Mouse (Mus musculus) mature B cell (primary cell): ENCODE results near the gene Mgat4a.

Experiments
- in situ Hi-C: fragments of 300-500 bp; cut with MboI; formaldehyde crosslinking; loops from 2 replicates; pipeline ENCODE4 v1.14.3; 2019

The Mgat4a gene

DNA sequence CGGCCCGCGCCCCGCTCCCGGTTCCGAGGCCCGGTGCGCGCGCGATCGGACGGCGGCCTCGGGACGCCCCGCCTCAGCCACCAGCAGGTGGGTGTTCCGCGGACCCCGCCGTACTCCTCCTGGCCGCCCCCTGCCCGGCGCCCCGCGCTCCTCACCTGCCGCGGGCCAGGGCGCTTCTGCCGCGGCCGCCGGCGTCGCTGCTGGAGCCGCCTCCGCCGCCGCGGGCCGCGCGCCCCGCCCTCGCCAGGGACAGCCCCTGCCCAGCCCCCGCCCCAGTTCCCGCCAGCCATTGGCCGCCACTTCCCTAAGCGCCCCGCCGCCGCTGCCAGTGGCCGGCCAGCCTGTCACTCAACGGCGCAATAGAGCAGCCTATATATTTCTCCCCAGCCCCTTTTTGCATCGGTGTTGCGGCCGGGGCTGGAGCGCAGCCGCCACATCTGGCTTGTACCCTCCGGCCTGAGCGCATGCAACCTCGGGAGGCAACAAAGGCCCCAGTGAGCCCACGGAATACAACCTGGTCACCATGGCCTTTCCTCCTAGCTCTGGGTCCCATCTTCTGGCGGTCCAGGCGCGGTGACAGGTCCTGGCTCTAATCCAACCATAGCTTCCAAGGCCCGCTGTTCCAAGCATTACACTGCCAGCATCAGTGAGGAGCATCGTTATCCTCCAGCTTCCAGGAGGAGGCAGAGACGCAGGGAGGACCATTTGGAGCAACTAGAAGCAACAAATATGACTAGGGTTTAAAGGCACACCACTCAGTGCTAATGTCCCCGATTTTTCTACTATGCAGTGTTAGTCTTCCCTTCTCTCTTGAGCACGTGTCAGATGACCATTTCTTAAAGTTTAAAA lies at the start of gene Mgat4a:
Gene Mgat4a, minus strand, starts transcription at position 207 of the 849 bp plus-strand sequence.
- in situ Hi-C loops: no loop called here

DNA sequence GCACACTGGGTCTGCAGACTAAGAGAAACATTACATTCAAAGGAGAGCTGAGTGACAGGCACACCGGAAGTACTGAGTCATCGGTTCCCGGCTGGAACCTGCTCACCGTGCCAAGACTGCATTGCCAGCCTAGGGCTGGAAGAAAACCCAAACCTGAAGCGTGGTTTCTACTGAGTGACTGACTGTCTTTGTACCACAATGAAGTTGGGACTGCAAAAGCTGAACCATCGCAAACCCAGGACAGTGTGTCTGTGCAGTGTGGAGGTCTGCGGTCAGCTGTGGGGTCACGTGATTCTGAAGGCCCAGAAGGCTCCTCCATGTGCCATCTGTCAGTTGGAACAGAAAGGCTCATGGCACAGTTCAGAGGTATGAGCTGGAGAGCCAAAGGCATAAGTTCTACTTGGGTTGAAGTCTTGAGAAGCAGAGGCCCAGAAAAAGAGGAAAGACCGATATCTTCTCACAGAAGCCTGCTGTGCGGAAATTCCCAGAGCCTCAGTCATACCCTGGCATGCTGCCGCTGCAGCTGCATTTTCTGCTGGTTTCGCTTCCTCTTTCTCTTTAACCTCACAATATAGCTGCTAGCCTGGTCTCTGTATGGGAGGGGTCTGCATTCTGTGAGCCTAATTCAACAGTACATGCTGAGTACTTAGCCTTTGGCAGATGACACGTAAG lies 45.1 kb upstream of the Mgat4a start:
- in situ Hi-C loops: no loop called here

DNA sequence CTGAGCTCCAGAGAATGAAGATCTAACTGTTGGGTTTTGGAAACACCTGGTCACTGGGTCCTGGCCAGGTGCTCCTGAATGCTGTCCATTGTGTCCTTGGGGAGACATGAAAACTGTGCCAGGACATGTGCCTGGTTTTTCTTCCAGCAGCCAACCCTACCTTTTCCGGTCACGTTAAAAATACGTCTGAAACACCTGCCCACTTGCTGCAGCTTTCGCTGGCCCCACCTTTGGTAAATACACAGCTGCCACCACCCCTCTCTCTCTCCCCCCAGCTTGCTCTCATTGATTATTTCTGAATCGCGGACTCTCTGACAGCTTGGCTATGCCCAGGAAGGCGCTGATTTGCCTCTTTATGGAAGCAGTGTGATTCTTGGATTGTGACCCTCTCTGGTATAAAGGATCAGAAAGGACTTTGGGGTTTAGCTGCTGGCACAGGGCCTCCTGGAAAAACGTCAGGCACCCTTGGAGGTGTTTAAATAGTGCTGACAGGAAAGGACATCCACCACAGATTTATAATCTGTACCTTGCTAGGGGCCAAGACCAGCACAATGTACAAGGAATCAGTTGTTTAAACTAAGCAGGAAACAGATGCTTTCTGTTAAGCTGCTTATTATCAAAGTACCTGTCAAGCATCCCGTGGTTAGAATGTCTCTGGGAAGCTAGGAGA lies 43.1 kb upstream of the Mgat4a start:
- in situ Hi-C loops: no loop called here

DNA sequence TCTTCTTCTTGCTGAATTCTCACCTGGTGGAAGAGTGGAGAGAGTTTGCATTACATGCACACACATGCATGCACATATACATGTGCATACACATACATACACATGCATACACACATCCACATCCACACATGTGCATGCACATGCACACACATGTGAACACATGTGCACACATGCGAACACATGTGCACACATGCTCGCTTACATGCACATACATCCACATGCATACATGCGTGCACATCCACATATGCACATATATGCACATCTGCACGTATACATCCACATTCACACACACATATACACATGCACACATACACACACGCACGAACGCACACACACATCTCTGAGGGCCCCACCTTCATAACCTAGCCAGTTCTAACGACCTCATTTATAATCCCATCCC lies 42.4 kb upstream of the Mgat4a start:
- in situ Hi-C loops: no loop called here

DNA sequence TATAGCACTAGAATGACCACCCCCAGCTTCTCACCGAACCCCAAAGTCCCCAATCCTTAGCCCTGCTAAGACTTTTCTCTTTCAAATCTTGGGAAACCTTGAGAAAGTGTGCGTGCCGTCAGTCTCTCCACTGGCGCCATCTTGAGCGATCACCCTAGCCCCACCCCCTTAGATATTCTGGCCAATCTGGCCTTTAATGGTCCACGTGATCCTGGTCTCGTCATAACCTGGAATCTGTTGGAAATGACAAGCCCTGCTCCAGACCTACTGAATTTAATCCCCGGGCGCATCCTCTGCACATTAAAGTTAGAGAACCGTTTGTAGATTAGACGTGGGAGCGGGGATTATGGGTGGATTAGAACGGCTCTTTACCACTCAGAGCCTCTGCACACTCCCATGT lies 38.9 kb upstream of the Mgat4a start:
- in situ Hi-C loops: no loop called here

DNA sequence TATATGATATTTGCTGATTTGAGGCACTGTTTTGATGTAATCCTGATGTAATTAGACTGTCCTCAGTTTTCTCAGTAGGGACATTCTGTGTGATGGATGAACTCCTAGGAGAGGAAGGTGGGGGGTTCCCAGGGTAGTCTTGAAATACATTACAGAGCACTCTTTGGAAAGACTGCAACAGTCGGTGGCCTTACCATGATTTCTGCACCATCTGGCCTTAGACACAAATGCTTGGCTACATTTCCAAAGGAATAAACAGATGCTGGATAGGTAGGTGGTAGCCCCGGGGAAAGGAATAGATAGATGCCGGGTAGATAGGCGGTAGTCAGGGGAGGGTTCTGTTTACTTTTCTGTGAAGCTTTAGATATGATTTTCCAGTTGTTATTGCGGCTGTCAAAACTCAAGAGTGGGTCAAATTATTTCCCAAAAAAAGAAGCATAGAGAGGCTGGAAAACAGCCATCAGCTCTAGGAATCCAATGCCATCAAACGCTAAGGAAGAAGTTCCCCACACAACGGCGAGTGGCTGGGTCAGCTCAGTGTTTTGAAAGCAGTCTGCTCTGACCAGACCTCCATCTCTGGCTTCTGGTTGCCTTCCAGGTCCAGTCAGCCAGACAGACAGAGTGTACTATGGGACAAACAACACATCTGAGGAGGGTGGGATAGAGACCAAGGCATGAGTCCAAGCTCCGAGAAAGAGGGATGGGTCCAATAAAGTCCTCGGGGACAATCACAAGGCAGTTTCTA lies 31.9 kb upstream of the Mgat4a start:
- in situ Hi-C loops: no loop called here

DNA sequence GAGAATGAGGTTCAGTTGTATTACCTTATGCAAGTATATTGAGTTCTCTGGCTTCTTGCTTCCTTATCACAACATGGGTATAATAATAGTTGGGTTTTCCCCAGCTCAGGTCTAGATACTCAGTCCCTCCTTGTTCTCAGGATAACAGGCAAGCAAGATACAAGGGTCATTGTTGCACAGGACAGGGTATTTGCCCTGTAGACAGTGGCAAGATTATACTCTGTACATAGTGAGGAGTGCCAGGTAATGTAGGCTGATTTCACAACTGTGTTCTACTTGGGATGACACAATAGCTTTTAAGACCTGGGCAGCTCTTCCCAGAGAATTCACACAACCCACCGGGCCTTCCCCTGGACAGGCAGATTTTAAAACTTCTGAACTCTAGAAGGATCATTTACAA lies 27.6 kb upstream of the Mgat4a start:
- in situ Hi-C loops: no loop called here

DNA sequence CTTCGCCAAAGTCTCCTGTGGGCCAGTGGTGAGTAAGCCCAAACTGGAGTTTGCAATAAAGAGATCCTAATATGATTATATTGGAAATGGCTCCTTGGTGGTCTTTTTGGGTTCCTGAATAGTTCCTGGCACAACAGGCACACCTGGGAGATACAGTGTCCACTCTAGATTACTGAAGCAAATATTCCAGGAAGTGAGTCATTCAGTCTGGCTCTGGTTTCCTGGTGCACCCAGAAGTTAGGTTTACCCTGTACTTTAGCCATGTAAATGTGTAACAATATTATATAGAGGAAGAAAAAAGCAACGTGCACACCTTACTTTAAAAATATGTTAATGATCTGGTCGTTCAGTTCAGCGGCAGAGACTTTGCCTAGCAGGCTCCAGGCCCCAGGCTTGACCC lies 25.9 kb upstream of the Mgat4a start:
- in situ Hi-C loops: no loop called here

DNA sequence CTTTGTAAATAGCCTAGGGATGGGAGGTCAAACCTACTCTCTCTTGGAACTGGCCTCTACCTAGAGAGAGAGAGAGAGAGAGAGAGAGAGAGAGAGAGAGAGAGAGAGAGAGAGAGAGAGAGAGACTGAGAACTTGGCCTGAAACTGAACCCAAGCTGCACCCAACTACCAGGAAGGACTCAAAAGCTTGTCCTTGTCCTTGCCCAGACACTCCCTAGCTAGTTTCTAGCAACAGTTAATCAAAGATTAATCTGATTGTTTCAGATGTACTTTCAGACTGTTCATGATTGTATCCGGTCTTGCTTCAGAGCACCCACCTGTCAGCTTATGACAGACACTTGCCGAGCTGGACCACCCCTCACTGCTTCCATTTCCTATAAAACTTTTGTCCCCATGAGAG lies 25.5 kb upstream of the Mgat4a start:
- in situ Hi-C loops: no loop called here

DNA sequence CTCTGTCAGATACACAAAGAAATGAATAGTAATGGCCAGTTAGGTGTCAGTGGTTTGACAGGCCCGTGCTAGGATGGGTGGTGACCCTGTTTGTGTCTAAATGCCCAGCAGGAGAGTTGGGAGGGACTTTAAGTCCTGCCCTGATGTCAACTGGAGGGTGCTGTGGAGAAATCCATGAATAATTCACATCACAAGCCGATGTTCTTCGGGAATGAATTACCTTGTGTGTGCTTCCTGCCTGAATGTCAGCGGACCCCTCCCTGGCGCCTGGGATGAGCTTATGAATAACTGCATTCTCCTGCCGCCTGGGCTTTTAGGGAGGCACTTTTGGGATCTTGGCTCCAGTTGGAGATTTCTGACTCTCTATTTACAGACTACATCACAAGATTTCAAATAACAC lies 24.6 kb upstream of the Mgat4a start:
- in situ Hi-C loops: no loop called here

DNA sequence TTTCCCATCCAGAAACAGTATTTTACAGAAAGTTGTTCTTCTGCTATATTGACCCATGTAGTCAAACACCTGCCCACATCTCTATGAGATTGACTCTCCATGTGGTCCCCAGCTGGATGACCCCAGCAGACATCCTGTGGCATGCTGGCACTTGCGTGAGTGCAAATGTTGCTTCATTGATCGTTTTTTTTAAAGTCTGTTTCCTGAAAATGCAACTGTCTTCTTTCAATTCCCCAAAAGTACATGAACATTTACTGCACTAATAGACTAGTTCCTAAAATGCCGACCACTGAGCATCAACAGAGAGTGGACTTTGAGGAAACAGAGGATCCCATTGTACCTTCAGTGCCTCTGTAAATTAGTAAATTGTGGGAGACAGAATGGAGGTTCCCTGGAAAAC lies 21.1 kb upstream of the Mgat4a start:
- in situ Hi-C loops: no loop called here

DNA sequence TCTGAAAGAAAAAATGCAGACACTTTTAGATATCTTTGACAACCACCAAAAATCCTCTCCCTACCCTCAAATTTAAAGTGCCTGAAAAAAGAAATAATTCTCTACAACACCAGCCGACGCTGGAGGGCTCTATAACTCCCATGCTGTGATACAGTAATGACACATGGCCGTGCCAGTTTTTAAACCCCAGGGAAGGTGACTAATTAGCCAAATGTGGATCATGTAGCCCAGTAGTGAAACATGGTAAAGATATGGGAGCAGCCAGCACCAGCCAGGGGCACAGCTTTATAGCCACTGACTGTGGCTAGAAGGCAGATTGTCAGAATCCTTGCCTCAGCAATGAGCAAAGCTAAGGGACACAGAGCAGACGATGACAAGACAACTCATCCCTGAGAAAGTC lies 19.5 kb upstream of the Mgat4a start:
- in situ Hi-C loops: no loop called here

DNA sequence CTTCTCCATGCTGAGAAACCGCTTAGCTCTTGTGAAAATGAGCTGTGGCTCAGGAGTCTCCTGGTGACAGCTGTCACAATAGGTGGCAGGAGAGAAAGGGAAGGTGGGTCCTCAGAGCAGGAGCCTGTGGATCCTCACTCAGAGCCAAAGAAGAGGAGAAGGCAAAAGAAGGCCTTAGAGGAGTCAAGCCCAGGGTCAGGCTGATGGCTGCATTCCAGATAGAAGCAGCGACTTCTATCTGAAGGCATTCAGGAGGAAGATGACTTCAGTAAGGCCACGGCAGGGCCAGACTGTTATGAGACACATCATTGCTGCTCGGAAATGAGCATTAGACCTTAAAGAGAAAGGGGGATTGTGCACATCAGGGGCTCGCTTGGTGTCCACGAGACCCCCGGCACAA lies 11.2 kb upstream of the Mgat4a start:
- in situ Hi-C loops: no loop called here

DNA sequence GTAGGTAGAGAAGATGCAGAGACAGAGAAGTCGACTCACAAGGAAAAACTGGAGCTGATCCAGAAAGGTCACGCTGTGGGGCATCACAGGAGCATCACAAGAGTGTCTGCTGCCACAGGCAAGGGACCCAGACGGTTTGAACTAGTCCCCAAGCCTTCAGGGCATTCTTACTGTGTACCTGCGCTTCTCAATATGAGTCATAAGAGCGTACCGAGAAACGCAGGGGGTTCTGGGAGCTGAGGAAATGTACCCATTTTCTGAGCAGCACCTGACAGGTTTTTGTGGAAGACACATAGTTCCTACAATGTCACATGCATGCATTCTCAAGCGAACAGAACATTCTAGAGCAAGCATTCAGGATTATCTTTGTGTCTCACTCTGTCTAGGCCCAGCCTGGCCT lies 8.7 kb upstream of the Mgat4a start:
- in situ Hi-C loops: no loop called here

DNA sequence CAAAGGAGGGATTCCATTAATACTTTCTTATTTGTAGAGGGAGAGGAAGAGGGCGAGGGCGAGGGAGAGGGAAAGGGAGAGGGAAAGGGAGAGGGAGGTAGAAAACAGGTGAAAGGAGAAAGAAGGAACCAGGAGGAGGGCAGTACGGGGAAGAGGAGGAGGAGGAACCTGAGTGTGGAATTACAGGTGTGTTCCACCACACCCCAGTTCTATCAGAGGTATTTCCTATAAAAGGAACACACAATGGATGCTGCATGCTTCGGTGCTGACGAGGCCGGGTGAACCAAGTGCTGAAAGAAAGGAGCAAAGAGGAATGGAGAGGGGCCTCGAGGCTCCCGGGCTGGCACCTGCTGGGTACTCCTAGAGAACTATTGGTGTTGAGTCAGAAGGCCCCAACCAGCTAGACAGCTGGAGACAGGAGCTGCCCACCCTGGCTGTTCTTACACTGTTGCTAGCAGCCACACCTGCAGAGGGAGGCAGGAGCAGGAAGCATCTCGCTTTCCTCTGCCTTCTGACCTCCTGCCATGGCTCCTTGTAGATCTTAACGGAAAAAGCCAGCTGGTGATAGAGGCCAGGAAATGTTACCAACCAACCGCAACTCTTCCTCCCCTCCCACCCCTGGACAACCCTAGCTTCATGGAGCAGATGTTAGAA lies 5.7 kb upstream of the Mgat4a start:
- in situ Hi-C loops: no loop called here

DNA sequence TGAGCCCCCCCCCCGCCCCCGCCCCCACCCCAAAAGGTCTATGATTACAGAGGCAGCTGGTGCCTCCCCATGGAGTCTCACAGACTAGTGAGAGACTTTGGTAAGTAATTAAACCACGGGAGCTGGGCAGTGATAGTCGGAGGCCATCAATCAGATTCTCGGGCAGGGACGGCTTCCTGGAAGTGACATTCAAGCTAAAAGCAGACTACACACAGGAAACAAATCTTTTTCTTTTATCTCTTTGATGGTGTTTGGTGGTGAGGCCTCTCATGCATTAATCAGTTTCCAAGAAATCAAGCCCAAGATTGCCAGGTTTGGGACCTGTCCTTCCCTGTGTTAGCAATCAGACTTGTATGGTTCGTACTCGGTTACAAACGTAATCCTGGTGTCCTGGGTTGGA lies 3.4 kb upstream of the Mgat4a start:
- in situ Hi-C loops: no loop called here

DNA sequence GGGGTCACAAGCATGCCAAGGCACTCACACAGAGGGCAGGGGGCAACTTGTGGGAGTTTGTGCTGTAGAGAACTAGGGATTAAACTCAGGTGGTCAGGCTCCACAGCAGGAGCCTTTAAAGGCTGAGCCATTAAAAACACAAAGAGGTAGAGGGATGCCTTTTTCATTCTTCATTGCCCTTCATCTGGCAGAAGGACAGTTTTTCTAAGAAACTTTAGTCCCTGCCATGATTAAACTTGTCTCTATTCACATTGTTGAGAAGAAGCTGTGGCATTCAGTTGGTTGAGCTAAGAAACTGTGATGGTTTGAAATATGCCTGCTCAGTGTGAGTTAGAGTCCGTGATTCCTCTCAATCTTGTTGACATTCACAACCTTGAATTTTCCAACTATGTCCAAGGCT lies 2.2 kb upstream of the Mgat4a start:
- in situ Hi-C loops: no loop called here

DNA sequence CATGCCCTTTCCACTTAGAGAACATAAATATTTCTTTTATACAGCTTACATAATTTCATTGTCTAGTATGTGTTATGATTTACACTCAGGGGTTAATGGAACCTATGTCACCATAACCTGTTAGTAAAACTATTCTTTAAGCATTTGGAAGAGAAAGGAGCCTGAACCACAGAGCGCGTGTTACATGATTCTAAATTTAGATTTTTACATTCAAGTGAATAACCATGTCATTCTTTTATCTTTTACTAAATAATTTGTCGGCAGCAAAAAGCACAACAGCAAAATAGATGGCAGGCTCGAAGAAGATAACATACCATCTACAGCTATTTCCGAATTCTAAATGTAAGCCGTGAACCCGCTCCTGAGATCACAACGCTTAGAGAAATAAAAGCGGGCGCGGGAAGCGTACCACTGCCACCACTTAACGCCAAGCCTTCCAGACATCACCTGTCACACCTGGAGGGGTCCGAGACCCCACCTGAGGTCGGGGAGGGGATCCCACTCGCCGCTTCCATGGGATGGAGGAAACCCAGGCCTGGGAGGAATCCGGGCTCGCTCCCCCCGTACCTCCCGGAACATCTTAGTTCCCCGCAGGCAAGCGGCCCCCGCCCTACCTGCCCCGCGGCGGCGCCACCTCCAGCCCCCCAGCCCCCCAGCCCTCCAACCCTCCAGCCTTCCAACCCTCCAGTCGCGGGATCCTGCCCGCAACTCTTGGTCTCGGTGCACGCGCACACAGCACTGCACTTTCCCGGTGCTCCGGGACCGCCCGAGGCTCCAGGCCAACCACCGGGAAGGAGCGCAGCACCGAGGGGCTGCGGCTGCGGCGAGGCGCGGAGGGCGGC lies 627 bp downstream of the Mgat4a start:
- in situ Hi-C loops: no loop called here

DNA sequence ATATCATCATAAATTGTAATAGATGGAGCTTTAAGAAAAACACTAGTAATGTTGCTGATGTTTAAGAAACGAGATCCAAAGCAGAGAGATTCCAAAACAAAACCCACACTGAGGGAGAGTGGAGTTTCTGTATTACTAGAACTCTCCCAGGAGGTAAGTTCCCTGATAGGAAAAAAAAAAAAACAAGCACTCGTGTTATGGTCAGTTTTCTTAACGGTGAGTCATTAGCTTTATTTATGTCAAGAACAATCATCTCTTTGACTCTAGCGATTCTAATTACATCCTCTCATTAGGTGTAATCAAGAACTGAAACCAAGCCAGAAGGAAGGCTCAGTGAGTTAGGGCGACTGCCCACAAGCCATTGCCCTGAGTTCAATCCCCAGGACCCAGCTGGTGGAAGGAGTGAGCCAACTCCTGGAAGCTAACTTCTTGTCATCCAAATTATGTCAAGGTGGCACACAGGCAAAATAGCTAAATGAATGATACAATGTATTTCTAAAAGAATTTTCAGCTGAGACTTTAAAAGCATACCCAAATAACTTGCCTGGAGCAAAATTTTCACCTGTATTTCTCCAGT lies 6.2 kb downstream of the Mgat4a start:
- in situ Hi-C loops: no loop called here

DNA sequence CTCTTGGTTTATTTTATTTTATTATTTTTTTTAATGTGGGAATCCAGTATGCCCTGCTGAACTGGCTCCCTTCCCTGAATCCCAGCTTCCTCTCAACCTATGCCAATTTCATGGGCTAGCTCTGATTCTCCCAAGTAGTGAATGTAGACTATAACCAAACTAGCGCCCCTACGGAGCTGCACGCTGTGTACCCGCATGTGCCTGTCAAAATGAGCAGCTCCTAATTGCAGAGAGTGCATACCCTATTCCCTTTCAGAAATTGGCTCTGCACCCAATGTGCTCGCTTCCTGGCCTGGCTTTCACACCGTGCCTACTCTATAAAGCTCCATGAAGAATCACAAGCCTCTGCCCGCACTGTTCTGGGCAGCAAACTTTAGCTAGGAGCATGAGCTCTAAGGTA lies 7.6 kb downstream of the Mgat4a start:
- in situ Hi-C loops: no loop called here

DNA sequence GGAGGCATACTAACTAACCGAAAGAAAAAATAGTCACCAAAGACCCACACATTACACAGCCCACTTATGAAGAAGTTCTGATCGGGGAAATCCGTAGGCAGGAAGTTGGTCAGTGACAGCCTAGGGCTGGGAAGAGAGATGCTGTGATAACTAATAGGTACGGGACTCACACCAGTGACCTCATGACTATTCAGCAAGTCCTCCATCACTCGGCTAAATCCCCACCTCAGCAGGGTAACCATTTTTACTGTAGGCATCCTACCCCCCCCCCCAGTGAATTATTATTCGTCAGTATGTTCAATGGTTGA lies 8.3 kb downstream of the Mgat4a start:
- in situ Hi-C loops: no loop called here
